Mouse (Mus musculus): ENCODE measurements around the gene Ms4a4b. TPM values are rescaled to one million over a fixed set of nuclear protein-coding genes. Genes with fewer than 3 reads are reported as not detected.
"Not testable (repeated sequence)": the region's sequence is repeated elsewhere in the genome, so short reads cannot be mapped to it uniquely, and the experiment has no call there.

Gene Ms4a4b
- polyA plus RNA-seq (2015; fragmentation: Nextera tagmentation; extraction: Ambion mirVana): 0.17 and 0.30 TPM in 2 replicates

GRCm38 (mm10) chr19:11443338-11443737 is at the start of gene Ms4a4b:
Gene Ms4a4b, plus strand, starts transcription at chr19:11443553.
- Histone ChIP-seq H3K9me3 (ENCODE audit: low read length) (no peaks in the 10 kb centered on the region), H3K36me3 (ENCODE audit: insufficient read depth, low read length) (no peaks in the 10 kb centered on the region), H3K4me3 (ENCODE audit: low read length) (no peak within 1 kb of the TSS), H3K27ac (ENCODE audit: low read length) (no peak within 1 kb of the TSS), H3K27me3 (ENCODE audit: insufficient read depth, low read length) (no peaks in the 10 kb centered on the region), H3K4me2 (replicated peaks; ENCODE audit: low read depth, low read length) (no peak within 1 kb of the TSS), H3K9ac (replicated peaks; ENCODE audit: low read length) (no peak within 1 kb of the TSS), H3K4me1 (ENCODE audit: insufficient read depth, low read length) (no peaks in the 10 kb centered on the region)
- no peak for ATAC-seq (ENCODE audit: low FRiP score, low TSS enrichment)

GRCm38 (mm10) chr19:11395769-11396168 is 47.6 kb upstream of the Ms4a4b start:
- Histone ChIP-seq H3K27ac (ENCODE audit: low read length) (no peak overlapping the region), H3K27me3 (ENCODE audit: insufficient read depth, low read length) (no peaks in the 10 kb centered on the region), H3K4me3 (ENCODE audit: low read length) (no peak overlapping the region), H3K9me3 (ENCODE audit: low read length) (no peaks in the 10 kb centered on the region), H3K9ac (replicated peaks; ENCODE audit: low read length) (no peak overlapping the region), H3K4me1 (ENCODE audit: insufficient read depth, low read length) (no peaks in the 10 kb centered on the region), H3K4me2 (replicated peaks; ENCODE audit: low read depth, low read length) (no peak overlapping the region), H3K36me3 (ENCODE audit: insufficient read depth, low read length) (no peaks in the 10 kb centered on the region)
- no peak for ATAC-seq (ENCODE audit: low FRiP score, low TSS enrichment)

GRCm38 (mm10) chr19:11404527-11404926 is 38.8 kb upstream of the Ms4a4b start, which contains the start of gene Ms4a4c:
Gene Ms4a4c, plus strand, starts transcription at chr19:11404770.
- 81% methylated on average over 3 of the region's 3 CpGs for WGBS
- Histone ChIP-seq H3K4me1 (ENCODE audit: insufficient read depth, low read length) (no peaks in the 10 kb centered on the region), H3K36me3 (ENCODE audit: insufficient read depth, low read length) (no peaks in the 10 kb centered on the region), H3K27ac (ENCODE audit: low read length) (no peak within 1 kb of the TSS), H3K4me3 (ENCODE audit: low read length) (no peak within 1 kb of the TSS), H3K9ac (replicated peaks; ENCODE audit: low read length) (no peak within 1 kb of the TSS), H3K4me2 (replicated peaks; ENCODE audit: low read depth, low read length) (no peak within 1 kb of the TSS), H3K9me3 (ENCODE audit: low read length) (no peaks in the 10 kb centered on the region), H3K27me3 (ENCODE audit: insufficient read depth, low read length) (no peaks in the 10 kb centered on the region)
- no peak for ATAC-seq (ENCODE audit: low FRiP score, low TSS enrichment)

GRCm38 (mm10) chr19:11407428-11407827 is 35.9 kb upstream of the Ms4a4b start:
- Histone ChIP-seq H3K4me1 (ENCODE audit: insufficient read depth, low read length) (no peaks in the 10 kb centered on the region), H3K36me3 (ENCODE audit: insufficient read depth, low read length) (no peaks in the 10 kb centered on the region), H3K9me3 (ENCODE audit: low read length) (no peaks in the 10 kb centered on the region), H3K4me3 (ENCODE audit: low read length) (no peak overlapping the region), H3K4me2 (replicated peaks; ENCODE audit: low read depth, low read length) (no peak overlapping the region), H3K27me3 (ENCODE audit: insufficient read depth, low read length) (no peaks in the 10 kb centered on the region), H3K9ac (replicated peaks; ENCODE audit: low read length) (no peak overlapping the region), H3K27ac (ENCODE audit: low read length) (no peak overlapping the region)
- ATAC-seq (ENCODE audit: low FRiP score, low TSS enrichment): no peak

- Histone ChIP-seq H3K4me3 (ENCODE audit: low read length) (no peak overlapping the region), H3K4me2 (replicated peaks; ENCODE audit: low read depth, low read length) (no peak overlapping the region), H3K9ac (replicated peaks; ENCODE audit: low read length) (no peak overlapping the region), H3K9me3 (ENCODE audit: low read length) (no peaks in the 10 kb centered on the region), H3K27ac (ENCODE audit: low read length) (no peak overlapping the region), H3K4me1 (ENCODE audit: insufficient read depth, low read length) (no peaks in the 10 kb centered on the region), H3K27me3 (ENCODE audit: insufficient read depth, low read length) (no peaks in the 10 kb centered on the region), H3K36me3 (ENCODE audit: insufficient read depth, low read length) (no peaks in the 10 kb centered on the region)
- WGBS: 93% methylated on average over 1 of the region's 1 CpGs
- no peak for ATAC-seq (ENCODE audit: low FRiP score, low TSS enrichment)
Measured at GRCm38 (mm10) chr19:11408591-11408990, 34.8 kb upstream of the Ms4a4b start.

GRCm38 (mm10) chr19:11411640-11412039 is 31.7 kb upstream of the Ms4a4b start:
- 80% methylated on average over 1 of the region's 1 CpGs for WGBS
- H3K9ac ChIP-seq (replicated peaks; ENCODE audit: low read length): no peak overlapping the region
- H3K4me2 ChIP-seq (replicated peaks; ENCODE audit: low read depth, low read length): no peak overlapping the region
- H3K27ac ChIP-seq (ENCODE audit: low read length): no peak overlapping the region
- no peak for ATAC-seq (ENCODE audit: low FRiP score, low TSS enrichment)
- no peak overlapping the region for H3K4me3 ChIP-seq (ENCODE audit: low read length)
- H3K9me3 ChIP-seq (ENCODE audit: low read length): no peaks in the 10 kb centered on the region
- H3K27me3 ChIP-seq (ENCODE audit: insufficient read depth, low read length): no peaks in the 10 kb centered on the region
- no peaks in the 10 kb centered on the region for H3K36me3 ChIP-seq (ENCODE audit: insufficient read depth, low read length)
- H3K4me1 ChIP-seq (ENCODE audit: insufficient read depth, low read length): no peaks in the 10 kb centered on the region

- Histone ChIP-seq H3K4me2 (replicated peaks; ENCODE audit: low read depth, low read length) (no peak overlapping the region), H3K4me1 (ENCODE audit: insufficient read depth, low read length) (no peaks in the 10 kb centered on the region), H3K9me3 (ENCODE audit: low read length) (no peaks in the 10 kb centered on the region), H3K36me3 (ENCODE audit: insufficient read depth, low read length) (no peaks in the 10 kb centered on the region), H3K9ac (replicated peaks; ENCODE audit: low read length) (no peak overlapping the region), H3K27me3 (ENCODE audit: insufficient read depth, low read length) (no peaks in the 10 kb centered on the region), H3K4me3 (ENCODE audit: low read length) (no peak overlapping the region), H3K27ac (ENCODE audit: low read length) (no peak overlapping the region)
- 96% methylated on average over 1 of the region's 1 CpGs for WGBS
- no peak for ATAC-seq (ENCODE audit: low FRiP score, low TSS enrichment)
Measured at GRCm38 (mm10) chr19:11414084-11414483, 29.3 kb upstream of the Ms4a4b start.

GRCm38 (mm10) chr19:11415581-11415980 is 27.8 kb upstream of the Ms4a4b start:
- no peak overlapping the region for H3K4me3 ChIP-seq (ENCODE audit: low read length)
- H3K27ac ChIP-seq (ENCODE audit: low read length): no peak overlapping the region
- H3K9me3 ChIP-seq (ENCODE audit: low read length): no peaks in the 10 kb centered on the region
- H3K4me2 ChIP-seq (replicated peaks; ENCODE audit: low read depth, low read length): no peak overlapping the region
- H3K36me3 ChIP-seq (ENCODE audit: insufficient read depth, low read length): no peaks in the 10 kb centered on the region
- no peak overlapping the region for H3K9ac ChIP-seq (replicated peaks; ENCODE audit: low read length)
- H3K4me1 ChIP-seq (ENCODE audit: insufficient read depth, low read length): no peaks in the 10 kb centered on the region
- WGBS: 69% methylated on average over 3 of the region's 3 CpGs
- H3K27me3 ChIP-seq (ENCODE audit: insufficient read depth, low read length): no peaks in the 10 kb centered on the region
- no peak for ATAC-seq (ENCODE audit: low FRiP score, low TSS enrichment)

- H3K27me3 ChIP-seq (ENCODE audit: insufficient read depth, low read length); ATAC-seq (ENCODE audit: low FRiP score, low TSS enrichment); H3K4me1 ChIP-seq (ENCODE audit: insufficient read depth, low read length); H3K9me3 ChIP-seq (ENCODE audit: low read length); H3K4me2 ChIP-seq (replicated peaks; ENCODE audit: low read depth, low read length); H3K36me3 ChIP-seq (ENCODE audit: insufficient read depth, low read length); H3K9ac ChIP-seq (replicated peaks; ENCODE audit: low read length); H3K27ac ChIP-seq (ENCODE audit: low read length); H3K4me3 ChIP-seq (ENCODE audit: low read length): not testable (repeated sequence)
- 77% methylated on average over 1 of the region's 3 CpGs for WGBS
Measured at GRCm38 (mm10) chr19:11418865-11419264, 24.5 kb upstream of the Ms4a4b start.

- WGBS: 73% methylated on average over 1 of the region's 1 CpGs
- H3K27ac ChIP-seq (ENCODE audit: low read length); H3K27me3 ChIP-seq (ENCODE audit: insufficient read depth, low read length); H3K4me3 ChIP-seq (ENCODE audit: low read length); H3K36me3 ChIP-seq (ENCODE audit: insufficient read depth, low read length); H3K4me1 ChIP-seq (ENCODE audit: insufficient read depth, low read length); H3K9ac ChIP-seq (replicated peaks; ENCODE audit: low read length); H3K9me3 ChIP-seq (ENCODE audit: low read length); H3K4me2 ChIP-seq (replicated peaks; ENCODE audit: low read depth, low read length); ATAC-seq (ENCODE audit: low FRiP score, low TSS enrichment): not testable (repeated sequence)
Measured at GRCm38 (mm10) chr19:11431209-11431608, 12.1 kb upstream of the Ms4a4b start.
